Mouse (Mus musculus) heart, embryonic 10.5 days (tissue): ENCODE measurements at regions not wholly inside any gene's neighbourhood (a gene's known extent, or its start where the extent isn't known, plus 50 kb on each side); places are given as distances from the start of the nearest gene placed in this dataset.

Source experiments
- DNase-seq: peaks from one replicate; pipeline ENCODE4 v3.0.0-alpha.2; 2017; ENCODE audit warnings: low spot score
- H3K27ac ChIP-seq: fragments of 300-500 bp; sonication (generic); 2 replicates; pipeline ENCODE4 v1.5.1; 2016; ENCODE audit warnings: mild to moderate bottlenecking
- H3K27me3 ChIP-seq: fragments of 300-500 bp; sonication (generic); 2 replicates; pipeline ENCODE4 v1.6.1; 2016; ENCODE audit warnings: mild to moderate bottlenecking; ENCODE audit not compliant: poor library complexity, insufficient read depth, severe bottlenecking
- H3K36me3 ChIP-seq: fragments of 300-500 bp; sonication (generic); 2 replicates; pipeline ENCODE4 v1.6.1; 2016; ENCODE audit warnings: mild to moderate bottlenecking, moderate library complexity
- H3K4me1 ChIP-seq: fragments of 300-500 bp; sonication (generic); 2 replicates; pipeline ENCODE4 v1.6.1; 2016; ENCODE audit warnings: mild to moderate bottlenecking
- H3K4me3 ChIP-seq: fragments of 300-500 bp; sonication (generic); 2 replicates; pipeline ENCODE4 v1.5.1; 2016; ENCODE audit warnings: mild to moderate bottlenecking, moderate library complexity
- H3K9me3 ChIP-seq: fragments of 300-500 bp; sonication (generic); 2 replicates; pipeline ENCODE4 v1.6.1; 2016; ENCODE audit warnings: mild to moderate bottlenecking, moderate library complexity
- WGBS: fragments of 180-500 bp; shearing (Covaris S2); methylation state at CpG from one replicate; pipeline ENCODE4 v1.1.7; 2016; 5-methylcytosine and 5-hydroxymethylcytosine counted together

DNA sequence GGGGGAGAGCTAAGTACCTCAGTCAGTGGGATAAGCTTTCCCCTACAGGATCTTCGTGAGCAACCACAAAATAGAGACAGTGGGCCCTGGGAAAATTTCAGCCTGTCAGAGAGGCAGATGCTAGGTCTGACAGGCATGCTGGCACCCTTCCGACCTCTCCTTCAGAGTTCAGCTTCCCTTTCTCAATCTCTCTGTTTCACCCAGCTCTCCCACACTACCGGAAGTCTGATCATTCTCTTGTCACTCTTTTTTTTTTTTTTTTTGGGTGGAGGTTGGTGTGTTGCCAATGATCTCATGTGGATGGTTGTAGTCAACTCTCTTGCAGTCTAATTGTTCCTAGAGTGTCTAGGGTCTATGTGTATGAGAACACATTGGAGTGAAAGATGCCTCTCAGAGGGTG lies 80.6 kb upstream of the Palmd start:
- H3K27ac ChIP-seq = no peak overlapping the region
- H3K4me3 ChIP-seq = no peak overlapping the region
- H3K36me3 ChIP-seq = no peaks in the 10 kb centered on the region
- H3K4me1 ChIP-seq = no peaks in the 10 kb centered on the region
- 51% methylated on average over 3 of the region's 3 CpGs for WGBS
- no peak for DNase-seq
- no peaks in the 10 kb centered on the region for H3K9me3 ChIP-seq
- no peaks in the 10 kb centered on the region for H3K27me3 ChIP-seq

DNA sequence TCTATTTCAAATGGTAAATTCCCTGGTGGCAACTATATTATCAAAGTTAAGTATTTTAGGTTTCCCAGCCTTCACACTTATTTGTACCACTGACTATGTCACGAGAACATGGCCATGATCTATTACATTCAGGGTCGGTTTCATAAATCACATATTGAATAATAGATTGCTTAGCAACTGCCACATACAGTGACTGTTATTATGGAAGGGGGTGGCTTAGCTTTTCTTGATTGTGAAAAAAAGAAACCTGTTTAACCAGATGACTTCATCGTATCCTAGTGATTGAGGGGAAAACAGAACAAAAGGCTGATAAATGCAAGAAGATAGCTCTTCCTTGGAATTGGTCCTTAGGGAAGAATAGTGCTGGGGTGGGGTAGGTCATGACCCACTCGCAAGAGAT lies 76.0 kb upstream of the Palmd start:
- H3K9me3 ChIP-seq = no peaks in the 10 kb centered on the region
- no peak for DNase-seq
- H3K4me3 ChIP-seq = no peak overlapping the region
- no peak overlapping the region for H3K27ac ChIP-seq
- no peaks in the 10 kb centered on the region for H3K4me1 ChIP-seq
- H3K27me3 ChIP-seq = no peaks in the 10 kb centered on the region
- WGBS = 73% methylated on average over 4 of the region's 4 CpGs
- no peaks in the 10 kb centered on the region for H3K36me3 ChIP-seq

DNA sequence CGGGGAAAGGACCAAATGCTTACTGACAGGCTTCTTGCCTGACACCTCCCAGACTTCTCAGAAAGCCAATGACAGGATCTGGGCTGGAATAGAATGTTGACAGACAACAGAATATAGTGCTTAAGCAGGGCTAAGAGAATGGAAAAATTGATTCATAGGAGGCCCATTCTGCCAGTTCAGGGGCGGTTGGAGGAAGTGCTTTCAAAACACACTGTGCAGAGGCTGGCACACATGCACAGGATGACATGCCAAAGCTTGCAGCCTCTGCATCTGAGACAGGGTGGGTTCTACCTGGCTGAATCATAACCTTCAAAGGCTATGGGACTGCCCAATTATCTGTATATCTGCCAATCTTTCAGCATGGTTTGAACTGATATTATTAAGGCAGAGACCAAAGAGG lies 75.5 kb upstream of the Palmd start:
- no peak for DNase-seq
- H3K36me3 ChIP-seq = no peaks in the 10 kb centered on the region
- H3K9me3 ChIP-seq = no peaks in the 10 kb centered on the region
- H3K27ac ChIP-seq = no peak overlapping the region
- H3K4me1 ChIP-seq = no peaks in the 10 kb centered on the region
- WGBS = 49% methylated on average over 2 of the region's 2 CpGs
- H3K4me3 ChIP-seq = no peak overlapping the region
- H3K27me3 ChIP-seq = no peaks in the 10 kb centered on the region

DNA sequence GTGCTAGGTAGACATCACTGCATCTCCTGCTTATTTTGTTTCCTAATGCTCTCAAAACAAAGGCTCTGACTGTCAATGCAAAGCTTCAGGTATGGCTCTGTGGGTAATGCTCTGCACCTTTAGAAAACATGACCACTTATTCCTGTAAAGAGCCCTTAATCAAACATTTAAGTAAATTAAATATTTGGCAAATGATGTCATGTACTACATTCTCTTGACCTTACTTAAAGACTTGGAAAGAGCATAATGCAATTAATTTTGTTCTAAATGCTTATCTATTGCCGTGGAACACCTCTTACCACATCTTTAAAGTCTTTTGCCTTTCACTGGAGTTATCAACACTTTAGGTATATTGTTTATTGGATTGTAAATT lies 70.1 kb upstream of the Palmd start:
- H3K27ac ChIP-seq = no peak overlapping the region
- no peaks in the 10 kb centered on the region for H3K27me3 ChIP-seq
- WGBS = 65% methylated on average over 1 of the region's 1 CpGs
- no peaks in the 10 kb centered on the region for H3K4me1 ChIP-seq
- no peak for DNase-seq
- H3K9me3 ChIP-seq = no peaks in the 10 kb centered on the region
- no peaks in the 10 kb centered on the region for H3K36me3 ChIP-seq
- no peak overlapping the region for H3K4me3 ChIP-seq

DNA sequence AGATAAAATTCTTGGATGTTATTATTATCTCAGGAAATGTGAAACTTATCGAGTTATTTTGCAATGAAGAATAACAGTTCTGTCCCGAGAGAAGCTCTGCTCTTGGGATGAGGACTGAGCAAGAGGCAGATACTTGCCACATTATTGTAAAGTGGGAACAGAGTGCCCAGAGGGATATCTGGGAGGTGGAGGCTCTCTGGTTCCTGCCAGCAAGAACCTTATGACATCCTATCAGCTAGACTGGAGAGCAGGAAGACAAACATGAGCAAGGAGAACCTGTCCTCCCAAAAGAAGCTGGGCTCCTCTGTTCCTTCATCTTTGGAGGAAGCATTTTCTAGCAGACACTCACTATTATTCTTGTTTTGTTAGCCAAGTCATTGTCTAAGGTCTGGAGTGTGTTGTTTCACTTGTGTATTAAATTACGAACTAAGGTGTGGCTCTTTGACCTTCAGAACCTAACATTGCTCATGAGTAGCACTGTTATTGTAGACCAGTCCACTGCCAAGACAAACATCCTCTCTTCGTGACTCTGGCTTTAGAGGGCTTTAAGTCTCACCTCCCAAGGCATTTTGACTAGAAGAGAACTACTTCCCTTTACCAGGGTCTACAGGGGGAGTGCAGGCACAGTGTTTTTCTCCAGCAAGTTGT lies 69.6 kb upstream of the Palmd start:
- no peaks in the 10 kb centered on the region for H3K4me1 ChIP-seq
- no peaks in the 10 kb centered on the region for H3K36me3 ChIP-seq
- DNase-seq = no peak
- H3K27ac ChIP-seq = no peak overlapping the region
- 59% methylated on average over 4 of the region's 4 CpGs for WGBS
- no peaks in the 10 kb centered on the region for H3K27me3 ChIP-seq
- H3K9me3 ChIP-seq = no peaks in the 10 kb centered on the region
- no peak overlapping the region for H3K4me3 ChIP-seq
